Comparison of ENCODE assay signal across 26 mouse cellular contexts in genomic region chr11:85447375-85447774, GRCm38 (mm10).
DNase-seq lines count a peak whose midpoint lies in the region; ATAC-seq and TF ChIP-seq lines count a peak whose summit lies in the region.
"Had no signal": no experiment of that assay in that cellular context is flagged by ENCODE, and none has a peak within 500 bp of the region (broad histone marks: within the 10 kb centered on the region; RNA-seq: fewer than 3 reads in every experiment).

No protein-coding gene starts in this region.

- H3K4me1 ChIP-seq in stomach, postnatal 0 days (replicated peaks; ENCODE audit: control insufficient read depth, insufficient read depth): no peaks in the 10 kb centered on the region
- H3K4me1 ChIP-seq in intestine, embryonic 15.5 days (replicated peaks): no peaks in the 10 kb centered on the region
- H3K4me1 ChIP-seq: embryonic facial prominence, embryonic 12.5 days; forebrain, embryonic 12.5 days; heart, embryonic 15.5 days; hindbrain, embryonic 15.5 days; liver, embryonic 12.5 days; neural tube, embryonic 15.5 days had no signal

- no peaks in the 10 kb centered on the region for H3K27me3 ChIP-seq in stomach, postnatal 0 days (ENCODE audit: control insufficient read depth, insufficient read depth, low read length)
- no peaks in the 10 kb centered on the region for H3K27me3 ChIP-seq in intestine, embryonic 15.5 days (replicated peaks)
- H3K27me3 ChIP-seq: embryonic facial prominence, embryonic 12.5 days; forebrain, embryonic 12.5 days; heart, embryonic 15.5 days; hindbrain, embryonic 15.5 days; limb, embryonic 13.5 days; liver, embryonic 12.5 days; neural tube, embryonic 15.5 days had no signal

- TF ChIP-seq EP300 in stomach, postnatal 0 days (optimal IDR thresholded peaks at IDR 0.05): no peak

- no peaks in the 10 kb centered on the region for H3K36me3 ChIP-seq in stomach, postnatal 0 days (ENCODE audit: control insufficient read depth, insufficient read depth, low read length)
- no peaks in the 10 kb centered on the region for H3K36me3 ChIP-seq in intestine, embryonic 15.5 days
- H3K36me3 ChIP-seq: embryonic facial prominence, embryonic 12.5 days; forebrain, embryonic 12.5 days; heart, embryonic 15.5 days; hindbrain, embryonic 15.5 days; limb, embryonic 13.5 days; liver, embryonic 12.5 days; neural tube, embryonic 15.5 days had no signal

- H3K4me2 ChIP-seq in stomach, postnatal 0 days (replicated peaks; ENCODE audit: low read depth): no peak overlapping the region
- H3K4me2 ChIP-seq in intestine, embryonic 15.5 days (replicated peaks): no peak overlapping the region
- H3K4me2 ChIP-seq: embryonic facial prominence, embryonic 12.5 days; forebrain, embryonic 12.5 days; heart, embryonic 15.5 days; hindbrain, embryonic 15.5 days; limb, embryonic 13.5 days; liver, embryonic 12.5 days; neural tube, embryonic 15.5 days had no signal

- H3K9ac ChIP-seq in stomach, postnatal 0 days (ENCODE audit: low read length): no peak overlapping the region
- H3K9ac ChIP-seq in intestine, embryonic 15.5 days: no peak overlapping the region
- H3K9ac ChIP-seq: embryonic facial prominence, embryonic 12.5 days; forebrain, embryonic 12.5 days; heart, embryonic 15.5 days; hindbrain, embryonic 15.5 days; limb, embryonic 13.5 days; liver, embryonic 12.5 days; neural tube, embryonic 15.5 days had no signal

- ATAC-seq in erythroblast, adult 5-6 weeks (replicated peaks; ENCODE audit: low FRiP score, poor library complexity, severe bottlenecking): peak; percentile 33; the same call in 1 of the 2 replicates
- ATAC-seq in stomach, postnatal 0 days (ENCODE audit: low FRiP score, low TSS enrichment): no peak
- no peak for ATAC-seq in intestine, embryonic 15.5 days
- ATAC-seq: liver, embryonic 12.5 days; midbrain, embryonic 16.5 days had no signal

- no peaks in the 10 kb centered on the region for H3K9me3 ChIP-seq in stomach, postnatal 0 days (ENCODE audit: control insufficient read depth, low read length)
- H3K9me3 ChIP-seq in intestine, embryonic 15.5 days: no peaks in the 10 kb centered on the region
- H3K9me3 ChIP-seq: embryonic facial prominence, embryonic 12.5 days; forebrain, embryonic 12.5 days; heart, embryonic 15.5 days; hindbrain, embryonic 15.5 days; limb, embryonic 13.5 days; liver, embryonic 12.5 days; neural tube, embryonic 15.5 days had no signal

- peak; percentile 1 to 3 for DNase-seq in spleen, postnatal 36 days (ENCODE audit: low spot score in 2 of 2)
- DNase-seq in spleen, adult 12 weeks (ENCODE audit: low spot score): no peak
- peak; percentile 17 for DNase-seq in testis, postnatal 14 days (ENCODE audit: low spot score)
- no peak for DNase-seq in stomach, postnatal 0 days (ENCODE audit: low spot score)
- no peak for DNase-seq in layer of hippocampus, adult 2 months (ENCODE audit: low spot score in 2 of 2)
- DNase-seq: adrenal gland, adult 8-10 months; cerebellum, adult 11-12 months; cerebellum, postnatal 10 days; gastrocnemius, postnatal 36 days; heart, postnatal 36 days; kidney, adult 8-10 months; kidney, postnatal 14 days; layer of hippocampus, postnatal 36 days; lung, adult 2 months; lung, postnatal 36 days had no signal

- TF ChIP-seq CTCF in stomach, postnatal 0 days (IDR thresholded peaks at IDR 0.05; ENCODE audit: low read depth): no peak
- TF ChIP-seq CTCF in layer of hippocampus, adult 2 months (conservative IDR thresholded peaks at IDR 0.05): no peak

- 81% methylated on average over 5 of the region's 5 CpGs for WGBS in stomach, postnatal 0 days
- WGBS in intestine, embryonic 15.5 days: 89% methylated on average over 5 of the region's 5 CpGs

- no peak overlapping the region for H3K27ac ChIP-seq in stomach, postnatal 0 days (replicated peaks)
- H3K27ac ChIP-seq in intestine, embryonic 15.5 days: no peak overlapping the region
- H3K27ac ChIP-seq in layer of hippocampus, adult 2 months: no peak overlapping the region
- H3K27ac ChIP-seq: embryonic facial prominence, embryonic 12.5 days; forebrain, embryonic 12.5 days; heart, embryonic 15.5 days; hindbrain, embryonic 15.5 days; limb, embryonic 13.5 days; liver, embryonic 12.5 days; neural tube, embryonic 15.5 days had no signal

- no peak overlapping the region for H3K4me3 ChIP-seq in stomach, postnatal 0 days (ENCODE audit: low read depth, low read length)
- no peak overlapping the region for H3K4me3 ChIP-seq in intestine, embryonic 15.5 days (replicated peaks)
- no peak overlapping the region for H3K4me3 ChIP-seq in layer of hippocampus, adult 2 months
- H3K4me3 ChIP-seq: embryonic facial prominence, embryonic 12.5 days; erythroblast, embryonic 14.5 days; forebrain, embryonic 12.5 days; heart, embryonic 15.5 days; hindbrain, embryonic 15.5 days; limb, embryonic 13.5 days; liver, embryonic 12.5 days; neural tube, embryonic 15.5 days had no signal

Comparison
In these comparisons a context has a peak if more than half of its experiments do, and no peak if none do; other contexts are left out.
1. DNase-seq: peak in spleen, postnatal 36 days (2 of 2) and testis, postnatal 14 days (single experiment); none in spleen, adult 12 weeks (single experiment), stomach, postnatal 0 days (single experiment) and layer of hippocampus, adult 2 months (0 of 2).